Mouse (Mus musculus) cerebellum, adult 2 months (tissue): Measurements from ENCODE around the gene Slc13a3. TPM values are rescaled to one million over a fixed set of nuclear protein-coding genes. Genes with fewer than 3 reads are reported as not detected.

ENCODE experiments used
- DNase-seq, 2 experiments: peaks; one replicate each; pipeline ENCODE4 v3.0.0; 2021
- H3K27ac ChIP-seq: fragments of 200-500 bp; 2 replicates; pipeline ENCODE4 v1.5.1; 2012; ENCODE audit warnings: low read length, control low read depth, inconsistent platforms; ENCODE audit not compliant: insufficient read depth
- H3K27me3 ChIP-seq: fragments of 200-500 bp; 2 replicates; pipeline ENCODE4 v1.6.1; 2012; ENCODE audit warnings: inconsistent platforms, mild to moderate bottlenecking, low read length, moderate library complexity; ENCODE audit not compliant: control insufficient read depth, insufficient read depth
- H3K4me1 ChIP-seq: fragments of 200-500 bp; 2 replicates; pipeline ENCODE4 v1.6.1; 2011; ENCODE audit warnings: low read length; ENCODE audit not compliant: control insufficient read depth, insufficient read depth
- H3K4me3 ChIP-seq: fragments of 200-500 bp; replicated peaks from 2 replicates; pipeline ENCODE3; 2011; ENCODE audit warnings: mild to moderate bottlenecking, low read depth, low read length, control low read depth; ENCODE audit not compliant: insufficient read depth
- CTCF ChIP-seq: fragments of 200-500 bp; IDR thresholded peaks from 2 replicates; pipeline ENCODE4 v1.5.1; 2011; ENCODE audit warnings: low read depth, mild to moderate bottlenecking, control low read depth, low read length, moderate library complexity, borderline replicate concordance; ENCODE audit not compliant: insufficient read depth
- POLR2A ChIP-seq: fragments of 200-500 bp; IDR thresholded peaks from 2 replicates; pipeline ENCODE4 v1.6.1; 2011; ENCODE audit warnings: low read length, control low read depth, borderline replicate concordance; ENCODE audit not compliant: insufficient read depth
- WGBS: fragments of 180-500 bp; shearing (Covaris S2); methylation state at CpG from one replicate; pipeline ENCODE4 v1.1.7; 2018; 5-methylcytosine and 5-hydroxymethylcytosine counted together
- polyA plus RNA-seq: library from polyadenylated mRNA; depleted of rRNA; stranded (reverse); fragments of >200 nt; gene quantifications from 2 replicates; pipeline ENCODE4 v1.2.3, GENCODE M21; 2012

Slc13a3 gene
- polyA plus RNA-seq, 1 experiment = 21.6 TPM

- TF ChIP-seq CTCF = no peak
- no peak for TF ChIP-seq POLR2A
Observed at GRCm38 (mm10) chr2:165470167-165470566, 2.9 kb downstream of the Slc13a3 start.

DNA sequence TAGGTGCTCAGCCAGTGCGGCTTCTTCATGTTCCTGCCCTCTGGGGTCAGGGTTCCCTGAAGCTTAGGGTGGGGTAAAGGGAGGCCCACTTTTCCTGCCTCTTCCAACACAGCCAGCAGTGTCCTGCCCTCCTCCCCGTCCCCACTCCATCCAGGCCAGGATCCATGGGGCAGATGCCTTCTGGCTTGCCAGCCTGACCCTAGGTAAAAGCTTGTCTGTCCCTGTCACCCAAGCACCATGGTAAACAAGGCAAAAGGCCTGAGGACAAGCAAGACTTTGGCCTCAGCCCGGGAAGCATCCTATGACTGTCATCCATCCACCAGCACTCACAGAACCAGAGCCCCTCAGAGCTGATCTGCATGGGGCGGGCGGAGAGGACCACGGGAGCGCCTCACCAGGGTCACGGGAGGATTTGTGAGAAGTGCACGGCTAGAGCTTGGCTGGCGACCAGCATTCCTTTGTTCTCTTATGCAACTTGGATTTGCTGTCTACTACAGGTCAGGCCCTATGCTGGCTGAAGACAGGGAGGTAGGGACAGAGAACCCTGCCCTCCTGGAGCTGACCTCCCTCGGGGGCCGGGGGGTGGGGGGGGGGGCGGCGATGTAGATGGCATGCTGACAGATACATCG lies 5.1 kb downstream of the Slc13a3 start:
- H3K27me3 ChIP-seq = no peaks in the 10 kb centered on the region
- no peak overlapping the region for H3K4me3 ChIP-seq
- 30% methylated on average over 15 of the region's 15 CpGs for WGBS
- no peaks in the 10 kb centered on the region for H3K4me1 ChIP-seq
- no peak for DNase-seq
- H3K27ac ChIP-seq = no peak overlapping the region
- no peak for TF ChIP-seq CTCF
- no peak for TF ChIP-seq POLR2A

More at GRCm38 (mm10) chr2:165470167-165470566, 2.9 kb downstream of the Slc13a3 start:
- Histone ChIP-seq H3K27ac (no peak overlapping the region), H3K4me1 (no peaks in the 10 kb centered on the region), H3K4me3 (no peak overlapping the region), H3K27me3 (no peaks in the 10 kb centered on the region)
- no peak for DNase-seq
- 43% methylated on average over 5 of the region's 5 CpGs for WGBS

DNA sequence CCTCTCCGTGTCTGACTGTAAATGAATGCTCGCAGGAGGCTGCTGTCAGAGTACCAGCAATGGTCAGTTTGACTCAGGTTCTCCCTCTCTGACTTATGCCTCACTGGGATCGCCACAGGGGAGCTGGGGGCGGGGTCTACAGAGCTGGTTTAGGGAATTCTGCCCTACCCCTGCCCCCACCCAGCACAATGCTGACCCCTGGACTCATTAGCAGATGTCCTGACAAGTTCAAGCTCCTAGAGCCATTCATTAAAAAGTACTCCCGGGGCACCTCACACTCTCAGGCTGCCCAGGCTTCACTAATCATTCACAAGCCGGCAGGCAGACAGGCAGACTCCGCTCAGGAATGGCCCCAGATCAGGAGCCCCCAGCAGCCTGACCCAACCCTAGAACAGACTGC lies 13.4 kb downstream of the Slc13a3 start:
- no peak overlapping the region for H3K27ac ChIP-seq
- no peak for DNase-seq
- H3K4me1 ChIP-seq = no peaks in the 10 kb centered on the region
- 39% methylated on average over 7 of the region's 7 CpGs for whole genome bisulfite sequencing
- TF ChIP-seq POLR2A = no peak
- TF ChIP-seq CTCF = no peak
- no peaks in the 10 kb centered on the region for H3K27me3 ChIP-seq
- H3K4me3 ChIP-seq = no peak overlapping the region

- Histone ChIP-seq H3K4me3 (no peak overlapping the region), H3K4me1 (no peaks in the 10 kb centered on the region), H3K27me3 (no peaks in the 10 kb centered on the region), H3K27ac (no peak overlapping the region)
- no peak for DNase-seq
- TF ChIP-seq POLR2A = no peak
- TF ChIP-seq CTCF = no peak
- WGBS = 84% methylated on average over 5 of the region's 5 CpGs
Observed at GRCm38 (mm10) chr2:165458189-165458588, 14.8 kb downstream of the Slc13a3 start.

- DNase-seq = no peak
- Histone ChIP-seq H3K4me1 (no peaks in the 10 kb centered on the region), H3K4me3 (no peak overlapping the region), H3K27me3 (no peaks in the 10 kb centered on the region), H3K27ac (no peak overlapping the region)
- WGBS = 41% methylated on average over 2 of the region's 2 CpGs
- no peak for TF ChIP-seq CTCF
- TF ChIP-seq POLR2A = no peak
Observed at GRCm38 (mm10) chr2:165456710-165457109, 16.3 kb downstream of the Slc13a3 start.

GRCm38 (mm10) chr2:165452730-165453693 lies 20.0 kb downstream of the Slc13a3 start:
- 79% methylated on average over 12 of the region's 12 CpGs for WGBS
- no peak for TF ChIP-seq CTCF
- no peak for TF ChIP-seq POLR2A
- Histone ChIP-seq H3K4me1 (no peaks in the 10 kb centered on the region), H3K27ac (no peak overlapping the region), H3K4me3 (no peak overlapping the region), H3K27me3 (no peaks in the 10 kb centered on the region)
- no peak for DNase-seq

DNA sequence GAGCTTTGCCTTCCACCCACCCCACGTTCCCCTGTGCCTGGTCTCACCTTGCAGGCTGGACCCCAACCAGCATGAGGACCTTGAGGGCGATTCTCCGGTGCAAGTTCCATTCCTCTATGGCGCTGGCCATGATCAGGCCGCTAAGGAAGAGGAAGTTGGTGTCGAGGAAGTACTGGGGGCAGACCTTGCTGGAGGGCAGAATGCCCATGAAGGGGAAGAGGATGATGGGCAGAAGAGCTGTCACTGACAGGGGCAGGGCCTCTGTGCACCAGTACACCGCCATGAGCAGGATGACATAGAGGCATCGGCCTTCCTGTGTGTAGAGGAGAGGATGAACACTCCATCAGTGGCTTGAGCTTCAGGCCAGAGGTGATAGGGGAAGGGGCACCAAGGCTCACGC lies 24.6 kb downstream of the Slc13a3 start:
- Histone ChIP-seq H3K4me3 (no peak overlapping the region), H3K4me1 (no peaks in the 10 kb centered on the region), H3K27ac (no peak overlapping the region), H3K27me3 (no peaks in the 10 kb centered on the region)
- DNase-seq = no peak
- WGBS = 85% methylated on average over 9 of the region's 9 CpGs
- TF ChIP-seq POLR2A = no peak
- TF ChIP-seq CTCF = no peak

GRCm38 (mm10) chr2:165444861-165445260 lies 28.2 kb downstream of the Slc13a3 start:
- TF ChIP-seq CTCF (no peak), POLR2A (no peak)
- WGBS = 83% methylated on average over 3 of the region's 3 CpGs
- DNase-seq = no peak
- Histone ChIP-seq H3K27me3 (no peaks in the 10 kb centered on the region), H3K4me3 (no peak overlapping the region), H3K27ac (no peak overlapping the region), H3K4me1 (no peaks in the 10 kb centered on the region)
